Mouse (Mus musculus): Measurements from ENCODE around the gene Rbm28. TPM values are rescaled to one million over a fixed set of nuclear protein-coding genes. Genes with fewer than 3 reads are reported as not detected.

Rbm28 gene
- polyA plus RNA-seq, 1 experiment from 2014 or later: 43.0 TPM

GRCm38 (mm10) chr6:29111501-29111900, 53.3 kb downstream of the Rbm28 start:
- Histone ChIP-seq H3K27me3 (ENCODE audit: control insufficient read depth, insufficient read depth, low read length) (no peaks in the 10 kb centered on the region), H3K9ac (ENCODE audit: low read depth, low read length) (no peak overlapping the region), H3K4me1 (ENCODE audit: control insufficient read depth, insufficient read depth, low read length) (no peaks in the 10 kb centered on the region), H3K4me2 (no peak overlapping the region), H3K36me3 (ENCODE audit: control insufficient read depth, insufficient read depth, low read length) (no peaks in the 10 kb centered on the region), H3K27ac (ENCODE audit: low read depth, low read length) (no peak overlapping the region), H3K4me3 (ENCODE audit: low read depth, low read length) (no peak overlapping the region), H3K9me3 (replicated peaks; ENCODE audit: control insufficient read depth, low read length) (peaks cover 8% of the 10 kb centered on the region)
- no peak for ATAC-seq (replicated peaks; ENCODE audit: insufficient number of reproducible peaks, low FRiP score, low TSS enrichment)
- WGBS (ENCODE audit: insufficient replicate concordance): 82% methylated on average over 4 of the region's 4 CpGs

GRCm38 (mm10) chr6:29108376-29108775, 56.4 kb downstream of the Rbm28 start:
- no peaks in the 10 kb centered on the region for H3K36me3 ChIP-seq (ENCODE audit: control insufficient read depth, insufficient read depth, low read length)
- H3K4me1 ChIP-seq (ENCODE audit: control insufficient read depth, insufficient read depth, low read length): no peaks in the 10 kb centered on the region
- no peak overlapping the region for H3K4me3 ChIP-seq (ENCODE audit: low read depth, low read length)
- no peaks in the 10 kb centered on the region for H3K27me3 ChIP-seq (ENCODE audit: control insufficient read depth, insufficient read depth, low read length)
- H3K9ac ChIP-seq (ENCODE audit: low read depth, low read length): no peak overlapping the region
- ATAC-seq (replicated peaks; ENCODE audit: insufficient number of reproducible peaks, low FRiP score, low TSS enrichment): no peak
- H3K4me2 ChIP-seq: no peak overlapping the region
- peaks cover 8% of the 10 kb centered on the region for H3K9me3 ChIP-seq (replicated peaks; ENCODE audit: control insufficient read depth, low read length)
- 58% methylated on average over 1 of the region's 1 CpGs for WGBS (ENCODE audit: insufficient replicate concordance)
- H3K27ac ChIP-seq (ENCODE audit: low read depth, low read length): no peak overlapping the region

GRCm38 (mm10) chr6:29101248-29101864, 63.5 kb downstream of the Rbm28 start:
- no peak overlapping the region for H3K9ac ChIP-seq (ENCODE audit: low read depth, low read length)
- H3K9me3 ChIP-seq (replicated peaks; ENCODE audit: control insufficient read depth, low read length): no peaks in the 10 kb centered on the region; the same call in 1 of the 2 replicates
- no peaks in the 10 kb centered on the region for H3K36me3 ChIP-seq (ENCODE audit: control insufficient read depth, insufficient read depth, low read length)
- H3K4me3 ChIP-seq (ENCODE audit: low read depth, low read length): no peak overlapping the region
- H3K4me2 ChIP-seq: no peak overlapping the region
- WGBS (ENCODE audit: insufficient replicate concordance): 78% methylated on average over 9 of the region's 9 CpGs
- H3K4me1 ChIP-seq (ENCODE audit: control insufficient read depth, insufficient read depth, low read length): no peaks in the 10 kb centered on the region
- no peak overlapping the region for H3K27ac ChIP-seq (ENCODE audit: low read depth, low read length)
- ATAC-seq (replicated peaks; ENCODE audit: insufficient number of reproducible peaks, low FRiP score, low TSS enrichment): no peak
- H3K27me3 ChIP-seq (ENCODE audit: control insufficient read depth, insufficient read depth, low read length): no peaks in the 10 kb centered on the region

- Histone ChIP-seq H3K4me2 (no peak overlapping the region), H3K4me1 (ENCODE audit: control insufficient read depth, insufficient read depth, low read length) (no peaks in the 10 kb centered on the region), H3K9me3 (replicated peaks; ENCODE audit: control insufficient read depth, low read length) (no peaks in the 10 kb centered on the region; the same call in 1 of the 2 replicates), H3K4me3 (ENCODE audit: low read depth, low read length) (no peak overlapping the region), H3K27ac (ENCODE audit: low read depth, low read length) (no peak overlapping the region), H3K9ac (ENCODE audit: low read depth, low read length) (no peak overlapping the region), H3K36me3 (ENCODE audit: control insufficient read depth, insufficient read depth, low read length) (no peaks in the 10 kb centered on the region), H3K27me3 (ENCODE audit: control insufficient read depth, insufficient read depth, low read length) (no peaks in the 10 kb centered on the region)
- ATAC-seq (replicated peaks; ENCODE audit: insufficient number of reproducible peaks, low FRiP score, low TSS enrichment): no peak
- 26% methylated on average over 3 of the region's 3 CpGs for WGBS (ENCODE audit: insufficient replicate concordance)
Observed at GRCm38 (mm10) chr6:29100423-29100822, 64.4 kb downstream of the Rbm28 start.

DNA sequence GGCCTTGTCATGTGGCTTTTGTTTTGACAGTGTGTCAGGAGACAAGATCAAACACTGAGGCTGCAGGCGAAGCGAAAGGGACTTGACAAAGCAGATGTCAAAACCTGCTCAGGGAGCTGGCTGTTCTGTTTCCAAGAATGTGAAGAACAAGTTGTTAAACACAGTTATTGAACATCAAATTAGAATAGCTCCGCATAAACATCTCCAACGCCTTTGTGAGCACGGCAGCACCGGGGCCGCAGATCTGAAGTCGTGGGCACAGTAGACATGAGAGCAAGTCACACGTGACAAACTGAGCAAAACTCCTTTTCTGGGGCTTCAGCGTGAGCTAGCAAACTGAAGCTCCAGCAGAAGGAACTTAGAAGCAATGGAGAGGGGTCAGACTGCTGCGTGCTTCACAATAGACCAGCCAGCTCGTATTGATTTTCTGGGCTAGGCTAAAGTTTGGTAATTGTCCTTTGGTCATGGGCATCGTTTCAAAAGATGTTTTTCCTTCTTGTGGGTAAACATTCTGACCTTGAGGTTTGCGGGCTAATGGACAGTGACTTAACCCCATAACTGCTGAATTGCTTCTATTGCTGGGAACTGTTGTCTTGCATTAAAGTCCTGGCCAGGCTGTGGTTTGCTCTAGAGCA, 65.2 kb downstream of the Rbm28 start:
- H3K9me3 ChIP-seq (replicated peaks; ENCODE audit: control insufficient read depth, low read length): no peaks in the 10 kb centered on the region; the same call in 1 of the 2 replicates
- H3K4me3 ChIP-seq (ENCODE audit: low read depth, low read length): no peak overlapping the region
- no peak overlapping the region for H3K9ac ChIP-seq (ENCODE audit: low read depth, low read length)
- no peaks in the 10 kb centered on the region for H3K36me3 ChIP-seq (ENCODE audit: control insufficient read depth, insufficient read depth, low read length)
- ATAC-seq (replicated peaks; ENCODE audit: insufficient number of reproducible peaks, low FRiP score, low TSS enrichment): no peak
- H3K27me3 ChIP-seq (ENCODE audit: control insufficient read depth, insufficient read depth, low read length): no peaks in the 10 kb centered on the region
- H3K27ac ChIP-seq (ENCODE audit: low read depth, low read length): no peak overlapping the region
- no peak overlapping the region for H3K4me2 ChIP-seq
- 70% methylated on average over 14 of the region's 14 CpGs for WGBS (ENCODE audit: insufficient replicate concordance)
- H3K4me1 ChIP-seq (ENCODE audit: control insufficient read depth, insufficient read depth, low read length): no peaks in the 10 kb centered on the region

GRCm38 (mm10) chr6:29092904-29093303, 71.9 kb downstream of the Rbm28 start:
- no peak overlapping the region for H3K4me2 ChIP-seq
- no peak overlapping the region for H3K27ac ChIP-seq (ENCODE audit: low read depth, low read length)
- no peaks in the 10 kb centered on the region for H3K36me3 ChIP-seq (ENCODE audit: control insufficient read depth, insufficient read depth, low read length)
- ATAC-seq (replicated peaks; ENCODE audit: insufficient number of reproducible peaks, low FRiP score, low TSS enrichment): no peak
- WGBS (ENCODE audit: insufficient replicate concordance): 56% methylated on average over 11 of the region's 11 CpGs
- no peak overlapping the region for H3K4me3 ChIP-seq (ENCODE audit: low read depth, low read length)
- H3K9me3 ChIP-seq (replicated peaks; ENCODE audit: control insufficient read depth, low read length): no peaks in the 10 kb centered on the region; the same call in none of the 2 replicates
- H3K4me1 ChIP-seq (ENCODE audit: control insufficient read depth, insufficient read depth, low read length): no peaks in the 10 kb centered on the region
- H3K27me3 ChIP-seq (ENCODE audit: control insufficient read depth, insufficient read depth, low read length): no peaks in the 10 kb centered on the region
- H3K9ac ChIP-seq (ENCODE audit: low read depth, low read length): no peak overlapping the region

DNA sequence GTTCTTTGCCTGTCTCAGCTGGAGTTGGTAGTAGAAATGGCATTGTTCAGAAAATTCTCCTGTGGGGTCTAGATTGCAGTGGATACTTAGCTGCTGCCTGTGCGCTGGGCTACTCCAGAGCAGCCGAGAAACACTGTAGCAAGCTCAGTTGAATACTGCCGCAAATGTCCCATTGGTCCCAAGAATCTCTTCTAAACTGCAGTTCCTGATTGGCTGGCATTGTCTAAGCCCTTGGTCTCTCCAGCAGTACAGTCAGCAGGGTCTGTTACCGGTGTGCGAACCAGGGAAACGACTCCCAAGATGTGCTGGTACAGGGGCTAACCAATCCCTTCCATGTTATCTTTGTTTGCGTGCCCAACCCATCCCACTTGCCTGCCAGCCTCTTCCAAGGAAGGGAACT, 72.6 kb downstream of the Rbm28 start:
- Histone ChIP-seq H3K4me2 (no peak overlapping the region), H3K9me3 (replicated peaks; ENCODE audit: control insufficient read depth, low read length) (no peaks in the 10 kb centered on the region; the same call in none of the 2 replicates), H3K9ac (ENCODE audit: low read depth, low read length) (no peak overlapping the region), H3K27me3 (ENCODE audit: control insufficient read depth, insufficient read depth, low read length) (no peaks in the 10 kb centered on the region), H3K4me1 (ENCODE audit: control insufficient read depth, insufficient read depth, low read length) (no peaks in the 10 kb centered on the region), H3K36me3 (ENCODE audit: control insufficient read depth, insufficient read depth, low read length) (no peaks in the 10 kb centered on the region), H3K27ac (ENCODE audit: low read depth, low read length) (no peak overlapping the region), H3K4me3 (ENCODE audit: low read depth, low read length) (no peak overlapping the region)
- ATAC-seq (replicated peaks; ENCODE audit: insufficient number of reproducible peaks, low FRiP score, low TSS enrichment): no peak
- WGBS (ENCODE audit: insufficient replicate concordance): 73% methylated on average over 7 of the region's 7 CpGs

- no peaks in the 10 kb centered on the region for H3K9me3 ChIP-seq (replicated peaks; ENCODE audit: control insufficient read depth, low read length)
- WGBS (ENCODE audit: insufficient replicate concordance): 66% methylated on average over 7 of the region's 7 CpGs
- H3K4me1 ChIP-seq (ENCODE audit: control insufficient read depth, insufficient read depth, low read length): no peaks in the 10 kb centered on the region
- H3K27me3 ChIP-seq (ENCODE audit: control insufficient read depth, insufficient read depth, low read length): no peaks in the 10 kb centered on the region
- H3K27ac ChIP-seq (ENCODE audit: low read depth, low read length): no peak overlapping the region
- H3K36me3 ChIP-seq (ENCODE audit: control insufficient read depth, insufficient read depth, low read length): no peaks in the 10 kb centered on the region
- no peak overlapping the region for H3K4me2 ChIP-seq
- no peak overlapping the region for H3K9ac ChIP-seq (ENCODE audit: low read depth, low read length)
- H3K4me3 ChIP-seq (ENCODE audit: low read depth, low read length): no peak overlapping the region
- no peak for ATAC-seq (replicated peaks; ENCODE audit: insufficient number of reproducible peaks, low FRiP score, low TSS enrichment)
Observed at GRCm38 (mm10) chr6:29087921-29088709, 76.7 kb downstream of the Rbm28 start.
